Mouse (Mus musculus) hindbrain, embryonic 13.5 days (tissue): Measurements from ENCODE around the gene Brinp1. TPM values are rescaled to one million over a fixed set of nuclear protein-coding genes. Genes with fewer than 3 reads are reported as not detected.
"Not testable (repeated sequence)": the region's sequence is repeated elsewhere in the genome, so short reads cannot be mapped to it uniquely, and the experiment has no call there.

Experiments used
- ATAC-seq: fragments of 200-750 bp; cut with Nextera tagmentation; 2 replicates; pipeline ENCODE4 v1.8.0; 2017; ENCODE audit warnings: moderate TSS enrichment; ENCODE audit not compliant: low FRiP score
- H3K27ac ChIP-seq: fragments of 300-500 bp; sonication (generic); 2 replicates; pipeline ENCODE4 v1.5.1; 2015; ENCODE audit warnings: inconsistent platforms, mild to moderate bottlenecking, moderate library complexity
- H3K27me3 ChIP-seq: fragments of 300-500 bp; sonication (generic); 2 replicates; pipeline ENCODE4 v1.6.1; 2015; ENCODE audit warnings: mild to moderate bottlenecking, inconsistent platforms
- H3K36me3 ChIP-seq: fragments of 300-500 bp; sonication (generic); 2 replicates; pipeline ENCODE4 v1.6.1; 2015; ENCODE audit warnings: mild to moderate bottlenecking, inconsistent platforms
- H3K4me1 ChIP-seq: fragments of 300-500 bp; sonication (generic); replicated peaks from 2 replicates; pipeline ENCODE4 v1.6.1; 2015; ENCODE audit warnings: inconsistent platforms
- H3K4me2 ChIP-seq: fragments of 300-500 bp; sonication (generic); 2 replicates; pipeline ENCODE4 v1.6.1; 2015; ENCODE audit warnings: inconsistent platforms, mild to moderate bottlenecking, moderate library complexity
- H3K4me3 ChIP-seq: fragments of 300-500 bp; sonication (generic); 2 replicates; pipeline ENCODE4 v1.5.1; 2015; ENCODE audit warnings: mild to moderate bottlenecking, inconsistent platforms
- H3K9ac ChIP-seq: fragments of 300-500 bp; sonication (generic); 2 replicates; pipeline ENCODE4 v1.6.1; 2015; ENCODE audit warnings: mild to moderate bottlenecking, inconsistent platforms
- H3K9me3 ChIP-seq: fragments of 300-500 bp; sonication (generic); 2 replicates; pipeline ENCODE4 v1.6.1; 2016; ENCODE audit warnings: inconsistent platforms
- WGBS: fragments of 180-500 bp; shearing (Covaris S2); methylation state at CpG from one replicate; pipeline ENCODE4 v1.1.7; 2015; 5-methylcytosine and 5-hydroxymethylcytosine counted together
- polyA plus RNA-seq: library from polyadenylated mRNA; unstranded; fragments of >200 nt; fragmentation: Nextera tagmentation; extraction: Ambion mirVana; gene quantifications from 2 replicates; pipeline ENCODE4 v1.2.1, GENCODE M21; 2015

Gene Brinp1
- polyA plus RNA-seq, 1 experiment from 2014 or later, result 47.3 TPM

DNA sequence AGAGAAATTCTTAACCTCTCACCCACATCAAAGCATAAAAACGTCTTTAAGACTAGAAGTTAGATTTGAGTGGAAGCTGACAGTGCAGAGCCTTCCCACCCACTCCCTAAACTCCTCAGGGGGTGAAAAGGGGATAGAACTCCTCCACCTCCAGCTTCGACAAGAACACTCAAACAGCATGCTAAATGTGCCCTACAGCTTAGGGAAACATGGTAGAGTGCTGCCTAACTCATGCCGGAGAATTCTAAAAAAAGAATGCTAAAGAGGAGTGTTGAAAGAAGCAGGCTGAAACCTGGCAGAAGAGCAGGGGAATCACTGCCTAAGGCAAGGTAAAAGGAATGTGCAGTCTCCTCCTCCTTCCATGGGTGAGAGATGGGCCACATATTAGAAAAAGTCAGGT, 43.3 kb downstream of the Brinp1 start:
- Histone ChIP-seq H3K27ac (no peak overlapping the region), H3K36me3 (no peaks in the 10 kb centered on the region), H3K4me1 (peaks cover 7% of the 10 kb centered on the region; the same call in 1 of the 2 replicates), H3K9me3 (no peaks in the 10 kb centered on the region), H3K9ac (no peak overlapping the region), H3K4me2 (no peak overlapping the region), H3K4me3 (no peak overlapping the region), H3K27me3 (no peaks in the 10 kb centered on the region)
- ATAC-seq, result no peak
- 66% methylated on average over 3 of the region's 3 CpGs for WGBS

DNA sequence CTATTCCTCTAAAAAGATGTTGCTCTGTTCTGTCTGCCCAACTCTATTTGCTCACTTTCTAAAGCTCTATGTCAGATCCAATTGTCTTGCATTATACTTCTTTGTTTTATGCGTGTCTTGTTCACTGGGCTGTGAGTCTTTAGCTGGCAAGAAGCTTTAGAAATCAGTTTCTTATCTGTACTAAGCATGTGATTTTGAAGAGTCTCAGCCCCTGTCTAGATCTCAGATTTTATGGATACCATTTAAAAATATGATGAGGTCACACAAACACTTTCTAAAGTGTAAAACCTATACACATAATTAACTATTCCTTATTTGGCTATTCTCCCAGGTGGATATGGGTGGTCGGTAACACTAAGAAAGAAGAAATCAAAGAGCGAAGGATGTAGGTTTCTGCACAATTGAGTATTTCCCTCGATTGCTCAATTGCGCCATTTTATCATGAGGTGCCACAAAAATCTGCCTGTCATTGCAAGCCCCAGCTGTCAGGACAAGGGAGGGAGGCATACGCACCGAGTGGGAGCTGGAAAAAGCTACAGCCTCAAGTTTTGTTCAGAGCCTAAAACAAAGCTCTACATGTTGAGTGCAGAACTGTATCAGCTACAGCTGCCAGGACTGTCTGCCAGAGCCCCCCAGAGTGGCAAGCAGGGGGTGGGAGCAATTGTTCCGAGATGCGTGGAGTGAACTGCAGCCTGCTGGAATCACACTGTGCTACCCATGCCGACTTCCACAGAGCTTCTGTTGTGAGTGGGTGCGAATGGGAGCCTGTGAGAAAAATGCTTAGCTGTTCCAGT, 47.6 kb downstream of the Brinp1 start:
- Histone ChIP-seq H3K27me3 (no peaks in the 10 kb centered on the region), H3K9ac (no peak overlapping the region), H3K4me1 (peaks cover 7% of the 10 kb centered on the region; the same call in 1 of the 2 replicates), H3K4me2 (no peak overlapping the region), H3K36me3 (no peaks in the 10 kb centered on the region), H3K9me3 (no peaks in the 10 kb centered on the region), H3K4me3 (no peak overlapping the region), H3K27ac (no peak overlapping the region)
- WGBS, result 66% methylated on average over 11 of the region's 11 CpGs
- ATAC-seq, result 0 out of 2 replicates have a peak, but pooled peaks have one; percentile 28

DNA sequence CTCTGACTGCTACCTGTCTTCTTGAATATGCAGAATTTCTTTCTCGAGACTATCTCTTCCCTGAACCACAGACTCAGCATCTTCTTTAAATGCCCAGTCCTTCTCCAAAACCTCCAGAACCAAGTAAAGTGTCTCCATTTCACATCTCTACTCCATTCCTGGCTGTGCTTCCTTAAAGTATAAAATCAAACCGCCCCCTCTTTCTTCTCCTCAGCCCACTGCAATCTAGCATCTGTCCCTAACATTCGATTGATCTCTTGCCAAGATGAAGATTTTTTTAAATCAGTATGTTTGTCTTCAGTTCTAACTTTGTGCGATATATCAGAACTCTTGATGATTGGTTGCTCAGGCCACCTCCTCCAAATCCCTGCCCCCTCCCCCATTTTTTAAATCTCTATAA, 63.7 kb downstream of the Brinp1 start:
- Histone ChIP-seq H3K9ac (no peak overlapping the region), H3K9me3 (no peaks in the 10 kb centered on the region), H3K4me1 (no peaks in the 10 kb centered on the region), H3K27me3 (no peaks in the 10 kb centered on the region), H3K36me3 (no peaks in the 10 kb centered on the region), H3K27ac (no peak overlapping the region), H3K4me3 (no peak overlapping the region), H3K4me2 (no peak overlapping the region)
- 91% methylated on average over 4 of the region's 4 CpGs for WGBS
- no peak for ATAC-seq

DNA sequence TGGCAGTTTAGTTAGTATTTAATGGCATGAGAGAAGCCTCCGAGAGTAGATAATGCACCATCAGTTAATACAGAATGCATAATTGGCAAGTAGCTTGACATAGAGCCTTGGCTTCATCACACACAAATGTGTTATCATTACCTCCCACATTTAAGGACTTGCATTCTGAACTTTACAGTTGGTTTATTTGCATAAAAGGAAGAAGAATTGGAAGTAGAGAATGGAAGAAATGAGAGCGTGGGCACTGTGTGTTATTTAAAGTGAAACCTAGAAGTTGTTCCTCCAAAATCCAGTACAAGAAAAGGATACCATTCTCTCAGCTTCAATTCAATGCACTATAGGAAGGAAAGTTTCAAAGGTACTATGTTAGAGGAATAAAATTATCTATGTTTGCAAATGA, 67.9 kb downstream of the Brinp1 start:
- Histone ChIP-seq H3K27me3 (no peaks in the 10 kb centered on the region), H3K27ac (no peak overlapping the region), H3K4me2 (no peak overlapping the region), H3K4me1 (no peaks in the 10 kb centered on the region), H3K36me3 (no peaks in the 10 kb centered on the region), H3K9ac (no peak overlapping the region), H3K4me3 (no peak overlapping the region), H3K9me3 (no peaks in the 10 kb centered on the region)
- 86% methylated on average over 2 of the region's 2 CpGs for WGBS
- no peak for ATAC-seq

DNA sequence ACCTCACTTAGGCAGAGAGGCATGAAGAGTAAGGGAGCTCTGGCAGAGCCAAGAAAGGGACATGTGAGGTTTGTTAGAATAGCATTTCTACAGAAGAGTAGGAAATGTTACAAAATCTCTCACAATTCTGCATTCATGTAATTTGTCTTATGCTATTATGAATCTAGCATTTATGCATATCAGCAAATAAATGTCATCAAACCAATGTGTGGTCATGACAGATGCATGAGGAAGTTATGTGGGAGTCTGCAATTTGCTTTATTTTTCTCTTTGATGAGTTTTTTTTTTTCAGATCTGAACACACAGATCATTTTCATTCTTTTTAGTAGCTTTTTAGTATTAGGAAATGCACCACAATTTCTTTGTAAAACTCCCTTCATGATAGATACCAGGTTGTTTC, 82.2 kb downstream of the Brinp1 start:
- Histone ChIP-seq H3K9ac (no peak overlapping the region), H3K4me2 (no peak overlapping the region), H3K4me3 (no peak overlapping the region), H3K9me3 (no peaks in the 10 kb centered on the region), H3K27me3 (no peaks in the 10 kb centered on the region), H3K36me3 (no peaks in the 10 kb centered on the region), H3K27ac (no peak overlapping the region), H3K4me1 (no peaks in the 10 kb centered on the region)
- no peak for ATAC-seq

DNA sequence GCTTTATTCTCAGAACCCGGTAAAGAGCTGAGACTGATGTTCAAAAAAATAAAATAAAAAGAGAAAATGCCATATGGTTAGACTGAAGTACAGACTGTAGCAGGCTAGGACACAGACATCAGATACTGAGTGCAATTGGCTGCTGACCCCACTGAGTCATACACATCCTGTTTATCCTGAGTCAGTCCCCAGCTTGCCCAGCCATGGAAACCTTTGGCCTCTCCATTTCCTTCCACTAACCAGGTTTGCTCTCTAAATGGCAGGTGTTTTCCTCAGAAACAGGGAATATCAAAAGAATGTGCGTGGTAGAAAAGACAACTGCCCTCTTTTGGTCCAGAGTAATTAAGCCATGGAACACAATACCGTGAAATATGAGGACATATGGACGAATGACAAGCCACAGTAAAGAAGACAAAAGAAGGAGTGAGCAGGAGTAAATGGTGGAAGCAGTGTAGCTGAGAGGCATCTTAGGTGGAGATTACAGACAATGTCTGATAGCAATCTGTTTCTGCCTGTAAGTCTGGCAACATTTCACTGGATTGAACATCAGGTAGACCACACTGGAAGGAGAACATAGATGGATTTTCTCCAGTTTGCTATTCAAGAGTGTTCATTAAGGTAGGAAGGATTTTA, 88.9 kb downstream of the Brinp1 start:
- no peaks in the 10 kb centered on the region for H3K4me1 ChIP-seq
- no peak overlapping the region for H3K27ac ChIP-seq
- H3K27me3 ChIP-seq, result no peaks in the 10 kb centered on the region
- no peak overlapping the region for H3K4me2 ChIP-seq
- no peak for ATAC-seq
- 73% methylated on average over 4 of the region's 4 CpGs for WGBS
- H3K9me3 ChIP-seq, result no peaks in the 10 kb centered on the region
- no peak overlapping the region for H3K4me3 ChIP-seq
- no peak overlapping the region for H3K9ac ChIP-seq
- H3K36me3 ChIP-seq, result no peaks in the 10 kb centered on the region

DNA sequence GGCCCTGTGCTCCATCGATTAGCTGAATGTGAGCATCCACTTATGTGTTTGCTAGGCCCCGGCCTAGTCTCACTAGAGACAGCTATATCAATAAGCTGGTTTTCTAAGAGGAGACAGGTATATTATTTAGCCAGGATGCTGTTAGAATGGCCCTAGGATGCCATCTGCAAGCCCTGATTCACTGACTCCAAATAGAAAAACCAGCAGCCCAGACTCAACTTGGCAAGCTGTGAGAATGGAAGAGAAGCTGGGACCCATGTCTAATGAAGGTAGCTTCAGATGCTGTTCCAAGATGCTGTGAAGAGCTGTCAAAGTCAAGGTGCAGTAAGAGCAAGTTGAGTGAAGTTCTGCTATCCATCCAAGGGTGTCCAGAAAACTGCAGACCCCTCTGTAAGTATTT, 89.5 kb downstream of the Brinp1 start:
- no peaks in the 10 kb centered on the region for H3K36me3 ChIP-seq
- H3K9ac ChIP-seq, result no peak overlapping the region
- WGBS, result 98% methylated on average over 2 of the region's 2 CpGs
- no peak for ATAC-seq
- no peaks in the 10 kb centered on the region for H3K27me3 ChIP-seq
- no peak overlapping the region for H3K27ac ChIP-seq
- H3K4me2 ChIP-seq, result no peak overlapping the region
- no peaks in the 10 kb centered on the region for H3K4me1 ChIP-seq
- H3K9me3 ChIP-seq, result no peaks in the 10 kb centered on the region
- no peak overlapping the region for H3K4me3 ChIP-seq

DNA sequence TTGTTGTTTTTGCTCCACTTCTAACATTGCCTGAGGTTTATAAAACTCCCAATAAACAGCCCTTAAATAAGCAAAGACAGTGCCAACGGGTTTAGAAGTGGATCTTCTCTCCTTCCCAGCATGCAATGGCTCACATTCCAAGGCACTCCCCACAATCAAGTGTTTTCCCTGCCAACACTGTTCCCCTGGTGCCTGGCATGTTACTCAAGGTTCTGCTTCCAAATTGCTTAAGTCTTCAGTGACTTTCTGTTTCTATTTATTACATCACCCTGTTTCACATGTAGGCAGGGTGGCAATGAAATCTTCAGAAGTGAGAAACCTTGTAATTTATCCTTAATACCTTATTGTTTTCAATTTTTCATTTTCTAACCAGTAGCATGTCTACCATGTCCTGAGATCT, 97.3 kb downstream of the Brinp1 start:
- no peaks in the 10 kb centered on the region for H3K36me3 ChIP-seq
- H3K9ac ChIP-seq, result no peak overlapping the region
- WGBS, result 60% methylated on average over 1 of the region's 1 CpGs

DNA sequence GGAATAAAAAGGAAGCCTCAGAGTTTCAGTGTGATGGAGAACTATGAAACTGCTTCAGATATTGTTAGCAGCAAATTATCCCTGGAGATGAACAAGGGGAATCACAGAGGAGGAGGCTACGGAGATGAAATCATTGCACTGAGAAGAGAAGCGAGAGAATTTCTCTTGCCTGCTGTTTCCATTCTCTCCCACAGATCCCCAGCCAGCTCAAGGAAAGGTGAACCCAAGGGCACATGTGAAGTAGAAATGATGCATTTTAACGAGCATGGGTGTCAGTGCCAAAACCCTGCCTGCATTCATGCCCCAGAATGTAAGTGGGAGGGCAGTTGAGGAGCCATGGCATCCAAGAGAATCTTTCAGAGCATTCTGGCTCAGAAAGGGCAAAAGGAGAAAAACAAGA, 104.5 kb downstream of the Brinp1 start:
- Histone ChIP-seq H3K9ac (no peak overlapping the region), H3K9me3 (no peaks in the 10 kb centered on the region), H3K27me3 (no peaks in the 10 kb centered on the region), H3K36me3 (no peaks in the 10 kb centered on the region), H3K4me2 (no peak overlapping the region), H3K4me1 (peaks cover 8% of the 10 kb centered on the region), H3K27ac (peak overlapping the region; percentile 41; the same call in 1 of the 2 replicates), H3K4me3 (no peak overlapping the region)
- WGBS, result 49% methylated on average over 3 of the region's 3 CpGs
- ATAC-seq, result no peak

More for the DNA sequence above, 97.3 kb downstream of the Brinp1 start:
- Histone ChIP-seq H3K4me3 (no peak overlapping the region), H3K27ac (no peak overlapping the region), H3K27me3 (no peaks in the 10 kb centered on the region), H3K4me1 (no peaks in the 10 kb centered on the region), H3K4me2 (no peak overlapping the region), H3K9me3 (no peaks in the 10 kb centered on the region)
- ATAC-seq, result no peak

DNA sequence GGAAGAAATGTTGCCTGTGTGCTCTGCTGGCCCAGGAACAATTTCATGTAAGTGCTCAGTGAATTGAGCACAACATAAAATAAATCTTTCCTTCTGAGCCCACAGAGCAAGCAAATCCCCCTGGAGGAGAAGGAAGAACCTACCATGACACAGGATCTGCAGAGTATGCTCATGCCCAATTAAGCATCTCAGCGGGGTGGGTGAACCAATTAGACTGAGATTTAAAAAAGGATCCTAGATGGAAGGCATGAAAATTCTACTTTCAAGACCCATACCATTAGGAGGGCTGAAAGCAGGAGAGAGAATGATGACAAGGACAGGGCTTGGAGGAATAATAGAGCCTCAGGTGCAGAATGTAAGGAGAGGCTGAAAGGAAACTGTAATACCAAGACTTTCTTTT, 107.2 kb downstream of the Brinp1 start:
- Histone ChIP-seq H3K9ac (no peak overlapping the region), H3K27ac (0 out of 2 replicates have a peak overlapping the region, but pooled peaks have one; percentile 19), H3K4me3 (no peak overlapping the region), H3K4me2 (no peak overlapping the region), H3K36me3 (no peaks in the 10 kb centered on the region), H3K9me3 (no peaks in the 10 kb centered on the region), H3K4me1 (peaks cover 8% of the 10 kb centered on the region), H3K27me3 (no peaks in the 10 kb centered on the region)
- WGBS, result 71% methylated on average over 1 of the region's 1 CpGs
- no peak for ATAC-seq

DNA sequence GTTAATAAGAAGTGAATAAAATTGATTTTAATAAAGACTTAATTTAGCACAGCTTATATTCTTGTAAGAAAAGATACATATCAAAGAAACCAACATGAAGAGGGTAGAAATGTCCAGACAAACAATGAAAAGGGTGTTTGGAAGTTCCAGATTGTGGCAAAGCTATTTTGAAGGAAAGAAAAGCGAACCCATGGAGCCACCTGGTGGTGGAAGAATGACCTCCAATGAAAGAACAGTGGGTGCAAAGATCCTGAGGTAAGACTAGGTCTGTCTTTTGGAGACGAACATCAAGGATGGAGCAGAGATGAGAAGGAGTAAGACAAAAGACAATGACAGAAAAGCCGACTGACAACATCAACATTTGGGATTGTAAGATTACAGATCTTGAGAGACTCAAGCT, 108.2 kb downstream of the Brinp1 start:
- H3K9me3 ChIP-seq, result no peaks in the 10 kb centered on the region
- no peak for ATAC-seq

DNA sequence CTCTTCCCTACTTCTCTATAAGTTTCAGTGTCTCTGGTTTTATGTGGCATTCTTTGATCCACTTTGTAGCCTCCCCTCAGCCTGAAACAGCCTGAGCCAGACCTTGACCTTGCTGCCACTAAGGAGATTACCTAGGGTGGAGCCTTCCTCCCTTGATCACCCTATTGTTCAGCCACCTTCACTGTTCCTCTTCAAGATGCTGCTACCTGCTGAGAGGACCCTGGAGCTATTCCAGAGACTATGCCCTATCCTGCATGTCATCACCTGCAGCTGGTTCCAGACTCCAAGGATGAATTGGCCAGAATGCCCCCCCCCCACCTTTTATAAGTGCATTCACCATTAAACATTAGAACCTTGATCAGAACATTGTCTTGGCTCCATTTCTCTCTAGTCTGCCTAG, 140.2 kb downstream of the Brinp1 start:
- not testable (repeated sequence) for H3K9me3 ChIP-seq, H3K27me3 ChIP-seq, H3K4me3 ChIP-seq, H3K4me2 ChIP-seq, H3K27ac ChIP-seq, ATAC-seq, H3K4me1 ChIP-seq, H3K36me3 ChIP-seq, H3K9ac ChIP-seq

More for the DNA sequence above, 108.2 kb downstream of the Brinp1 start:
- 56% methylated on average over 3 of the region's 3 CpGs for WGBS
- no peak overlapping the region for H3K27ac ChIP-seq
- H3K36me3 ChIP-seq, result no peaks in the 10 kb centered on the region
- no peak overlapping the region for H3K9ac ChIP-seq
- no peak overlapping the region for H3K4me3 ChIP-seq
- H3K4me2 ChIP-seq, result no peak overlapping the region
- H3K27me3 ChIP-seq, result no peaks in the 10 kb centered on the region
- peaks cover 8% of the 10 kb centered on the region for H3K4me1 ChIP-seq

DNA sequence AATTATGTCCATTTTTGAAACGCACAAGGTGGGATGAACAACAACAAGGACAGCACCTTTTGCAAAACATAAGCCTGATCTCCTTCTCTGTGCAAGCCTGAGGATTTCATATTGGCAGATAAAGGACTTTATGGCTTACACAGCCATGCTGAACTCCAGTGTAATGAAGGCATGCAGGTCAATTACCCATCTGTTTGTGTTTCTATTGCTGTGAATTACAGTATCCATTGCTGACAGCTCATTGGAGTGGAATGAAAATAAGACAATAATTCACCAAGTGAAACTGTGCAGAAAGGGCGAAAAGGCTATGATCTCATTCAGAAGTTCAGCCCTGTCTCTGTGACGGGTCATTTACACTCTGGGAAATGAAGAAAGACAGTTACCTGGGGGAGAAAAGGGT, 147.7 kb downstream of the Brinp1 start:
- no peak overlapping the region for H3K9ac ChIP-seq
- 69% methylated on average over 3 of the region's 3 CpGs for WGBS
- H3K4me1 ChIP-seq, result peaks cover 6% of the 10 kb centered on the region; the same call in 1 of the 2 replicates
- H3K27ac ChIP-seq, result no peak overlapping the region
- H3K9me3 ChIP-seq, result no peaks in the 10 kb centered on the region
- H3K27me3 ChIP-seq, result no peaks in the 10 kb centered on the region
- H3K4me2 ChIP-seq, result no peak overlapping the region
- no peak overlapping the region for H3K4me3 ChIP-seq
- no peaks in the 10 kb centered on the region for H3K36me3 ChIP-seq
- ATAC-seq, result no peak
